Mouse (Mus musculus) cerebellum, adult 2 months (tissue): ENCODE data around the gene Gmeb2. TPM values are rescaled to one million over a fixed set of nuclear protein-coding genes. Genes with fewer than 3 reads are reported as not detected.
A peak's percentile ranks its signal among the peaks of the same experiment; 100 is the strongest.

Experiments
- DNase-seq, 2 experiments: peaks; one replicate each; pipeline ENCODE4 v3.0.0; 2021
- H3K27ac ChIP-seq: fragments of 200-500 bp; 2 replicates; pipeline ENCODE4 v1.5.1; 2012; ENCODE audit warnings: low read length, control low read depth, inconsistent platforms; ENCODE audit not compliant: insufficient read depth
- H3K27me3 ChIP-seq: fragments of 200-500 bp; 2 replicates; pipeline ENCODE4 v1.6.1; 2012; ENCODE audit warnings: inconsistent platforms, mild to moderate bottlenecking, low read length, moderate library complexity; ENCODE audit not compliant: control insufficient read depth, insufficient read depth
- H3K4me1 ChIP-seq: fragments of 200-500 bp; 2 replicates; pipeline ENCODE4 v1.6.1; 2011; ENCODE audit warnings: low read length; ENCODE audit not compliant: control insufficient read depth, insufficient read depth
- H3K4me3 ChIP-seq: fragments of 200-500 bp; replicated peaks from 2 replicates; pipeline ENCODE3; 2011; ENCODE audit warnings: mild to moderate bottlenecking, low read depth, low read length, control low read depth; ENCODE audit not compliant: insufficient read depth
- CTCF ChIP-seq: fragments of 200-500 bp; IDR thresholded peaks from 2 replicates; pipeline ENCODE4 v1.5.1; 2011; ENCODE audit warnings: low read depth, mild to moderate bottlenecking, control low read depth, low read length, moderate library complexity, borderline replicate concordance; ENCODE audit not compliant: insufficient read depth
- POLR2A ChIP-seq: fragments of 200-500 bp; IDR thresholded peaks from 2 replicates; pipeline ENCODE4 v1.6.1; 2011; ENCODE audit warnings: low read length, control low read depth, borderline replicate concordance; ENCODE audit not compliant: insufficient read depth
- WGBS: fragments of 180-500 bp; shearing (Covaris S2); methylation state at CpG from one replicate; pipeline ENCODE4 v1.1.7; 2018; 5-methylcytosine and 5-hydroxymethylcytosine counted together
- polyA plus RNA-seq: library from polyadenylated mRNA; depleted of rRNA; stranded (reverse); fragments of >200 nt; gene quantifications from 2 replicates; pipeline ENCODE4 v1.2.3, GENCODE M21; 2012

Gmeb2 gene
- polyA plus RNA-seq, 1 experiment: 28.7 TPM

- peak; percentile 88 to 90 for DNase-seq
- H3K4me1 ChIP-seq: peaks cover 3% of the 10 kb centered on the region; the same call in 1 of the 2 replicates
- peak within 1 kb of the TSS; percentile 98 for H3K27ac ChIP-seq
- peak within 1 kb of the TSS; percentile 99 for H3K4me3 ChIP-seq
- H3K27me3 ChIP-seq: no peaks in the 10 kb centered on the region
- WGBS: 1% methylated on average over 23 of the region's 23 CpGs
- no peak for TF ChIP-seq CTCF
- peak; percentile 95 for TF ChIP-seq POLR2A
These were observed 26.4 kb upstream of the Gmeb2 start, which contains the start of gene Stmn3 for GRCm38 (mm10) chr2:181314080-181314810. TSS of gene Stmn3 (minus strand) at chr2:181314500.

DNA sequence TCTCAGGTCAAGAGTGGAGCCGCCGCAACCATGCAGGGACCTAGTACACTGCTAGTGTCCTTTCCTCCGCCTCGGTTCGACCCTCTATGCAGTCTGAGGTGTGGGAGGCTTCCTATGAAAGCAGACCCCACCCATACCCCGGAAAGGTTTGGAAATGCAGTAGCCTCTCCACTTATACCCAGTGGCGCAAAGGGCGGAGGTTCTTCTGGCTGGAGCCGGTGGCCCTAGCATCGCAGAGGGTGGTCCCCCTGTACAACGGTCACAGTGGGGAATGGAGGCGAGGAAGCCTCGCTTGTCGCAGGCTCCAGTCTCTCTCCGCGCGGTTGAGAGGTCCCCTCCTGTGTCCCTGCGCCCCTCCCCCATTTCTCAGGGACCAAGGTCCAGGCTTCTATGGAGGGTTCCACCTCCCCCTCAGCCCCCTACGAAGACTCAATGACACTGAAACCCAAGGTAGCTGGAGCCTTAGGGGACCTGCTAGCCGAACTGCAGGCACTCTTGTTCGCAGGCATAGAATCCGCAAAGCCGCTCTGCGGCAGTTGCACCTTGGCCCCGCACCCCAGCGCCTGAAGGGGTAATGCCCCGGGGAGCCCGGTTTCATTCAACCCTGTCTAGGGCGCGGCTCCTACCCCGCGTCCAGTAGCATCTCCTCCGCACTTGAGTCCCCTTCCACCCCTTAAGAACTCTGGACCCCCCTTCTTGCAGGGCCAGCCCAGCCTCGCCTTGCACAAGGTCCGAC lies 25.7 kb upstream of the Gmeb2 start:
- Histone ChIP-seq H3K27me3 (no peaks in the 10 kb centered on the region), H3K4me1 (peaks cover 3% of the 10 kb centered on the region; the same call in 1 of the 2 replicates), H3K4me3 (peak overlapping the region; percentile 99), H3K27ac (peak overlapping the region; percentile 98)
- 1% methylated on average over 35 of the region's 35 CpGs for WGBS
- TF ChIP-seq POLR2A (no peak), CTCF (no peak)
- DNase-seq: peak; percentile 57 to 72

GRCm38 (mm10) chr2:181313006-181313343 lies 25.1 kb upstream of the Gmeb2 start:
- no peak; the same call in 1 of the 2 replicates for TF ChIP-seq POLR2A
- TF ChIP-seq CTCF: no peak
- Histone ChIP-seq H3K4me1 (peaks cover 3% of the 10 kb centered on the region; the same call in 1 of the 2 replicates), H3K27me3 (no peaks in the 10 kb centered on the region), H3K27ac (peak overlapping the region; percentile 98), H3K4me3 (peak overlapping the region; percentile 99)
- 2% methylated on average over 5 of the region's 5 CpGs for WGBS
- DNase-seq: peak; percentile 37 to 44

DNA sequence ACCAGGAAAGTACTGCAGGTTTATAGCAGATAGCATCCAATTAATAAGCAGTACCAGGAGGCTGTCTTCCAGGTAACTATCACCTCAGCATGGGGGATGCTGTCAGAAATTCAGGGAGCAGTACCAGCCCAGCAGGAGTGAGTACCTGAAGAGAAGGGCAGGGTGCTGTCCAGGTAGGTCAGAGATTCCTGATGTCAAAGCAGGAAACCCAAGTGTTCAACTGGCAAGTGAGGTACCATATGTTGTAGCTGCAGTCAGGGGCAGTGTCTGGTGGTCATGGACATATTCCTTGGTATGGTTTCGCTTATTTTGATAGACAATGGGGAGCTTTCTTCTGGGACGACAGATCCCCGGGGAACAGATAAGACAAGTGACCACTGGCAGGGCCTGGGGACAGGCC lies 24.6 kb upstream of the Gmeb2 start:
- WGBS: 10% methylated on average over 3 of the region's 3 CpGs
- Histone ChIP-seq H3K4me3 (peak overlapping the region; percentile 99), H3K27ac (peak overlapping the region; percentile 98), H3K4me1 (peaks cover 6% of the 10 kb centered on the region), H3K27me3 (no peaks in the 10 kb centered on the region)
- DNase-seq: peak in 1 of 2 experiments; percentile 51
- TF ChIP-seq POLR2A (no peak), CTCF (no peak)

GRCm38 (mm10) chr2:181307144-181307804 lies 19.4 kb upstream of the Gmeb2 start:
- 20% methylated on average over 30 of the region's 30 CpGs for WGBS
- Histone ChIP-seq H3K4me1 (peaks cover 12% of the 10 kb centered on the region), H3K27me3 (no peaks in the 10 kb centered on the region; the same call in 1 of the 2 replicates), H3K27ac (no peak overlapping the region), H3K4me3 (no peak overlapping the region)
- TF ChIP-seq POLR2A: no peak
- peak; percentile 46; the same call in 1 of the 2 replicates for TF ChIP-seq CTCF
- DNase-seq: peak; percentile 64 to 65

DNA sequence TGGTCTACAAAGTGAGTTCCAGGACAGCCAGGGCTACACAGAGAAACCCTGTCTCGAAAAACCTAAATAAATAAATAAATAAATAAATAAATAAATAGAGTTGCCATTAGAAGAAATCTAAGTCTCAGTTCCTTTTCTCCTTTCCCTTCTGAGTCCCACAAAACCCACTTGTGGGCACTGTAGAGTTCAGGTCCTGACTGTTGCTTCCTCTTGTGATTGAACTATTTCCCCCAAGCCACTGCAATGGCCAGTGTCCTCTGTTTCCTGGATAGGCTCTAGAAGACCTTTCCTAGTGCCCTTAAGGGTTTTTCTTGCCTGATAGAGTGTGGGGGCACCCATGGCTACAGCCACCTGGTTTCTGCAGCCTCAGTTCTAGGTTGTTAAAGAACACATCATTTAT lies 17.1 kb upstream of the Gmeb2 start:
- no peaks in the 10 kb centered on the region; the same call in 1 of the 2 replicates for H3K27me3 ChIP-seq
- DNase-seq: no peak
- TF ChIP-seq POLR2A (no peak), CTCF (no peak)
- 84% methylated on average over 1 of the region's 1 CpGs for WGBS
- H3K4me1 ChIP-seq: peaks cover 9% of the 10 kb centered on the region
- no peak overlapping the region for H3K27ac ChIP-seq
- no peak overlapping the region for H3K4me3 ChIP-seq

GRCm38 (mm10) chr2:181302041-181302440 lies 14.2 kb upstream of the Gmeb2 start:
- no peak overlapping the region for H3K4me3 ChIP-seq
- H3K4me1 ChIP-seq: peaks cover 1% of the 10 kb centered on the region; the same call in 1 of the 2 replicates
- DNase-seq: no peak
- WGBS: 35% methylated on average over 3 of the region's 3 CpGs
- H3K27me3 ChIP-seq: no peaks in the 10 kb centered on the region; the same call in 1 of the 2 replicates
- TF ChIP-seq POLR2A (no peak), CTCF (no peak)
- no peak overlapping the region for H3K27ac ChIP-seq
